Mouse (Mus musculus) heart, embryonic 16.5 days (tissue): ENCODE measurements at regions not wholly inside any gene's neighbourhood (a gene's known extent, or its start where the extent isn't known, plus 50 kb on each side); places are given as distances from the start of the nearest gene placed in this dataset.
A peak's percentile ranks its signal among the peaks of the same experiment; 100 is the strongest.

Source experiments
- ATAC-seq: fragments of 200-750 bp; cut with Nextera tagmentation; replicated peaks from 2 replicates; pipeline ENCODE4 v1.8.0; 2017; ENCODE audit warnings: moderate number of reproducible peaks; ENCODE audit not compliant: insufficient read depth, low FRiP score; ENCODE audit errors: extremely low read depth
- H3K27ac ChIP-seq: fragments of 300-500 bp; sonication (generic); 2 replicates; pipeline ENCODE4 v1.5.1; 2014; ENCODE audit warnings: mild to moderate bottlenecking, low read length, control low read depth, moderate library complexity
- H3K27me3 ChIP-seq: fragments of 300-500 bp; sonication (generic); 2 replicates; pipeline ENCODE4 v1.6.1; 2014; ENCODE audit warnings: low read length, mixed read lengths; ENCODE audit not compliant: control insufficient read depth, insufficient read depth
- H3K36me3 ChIP-seq: fragments of 300-500 bp; sonication (generic); 2 replicates; pipeline ENCODE4 v1.6.1; 2014; ENCODE audit not compliant: control insufficient read depth, insufficient read depth
- H3K4me1 ChIP-seq: fragments of 300-500 bp; sonication (generic); 2 replicates; pipeline ENCODE4 v1.6.1; 2014; ENCODE audit warnings: low read length, mixed read lengths; ENCODE audit not compliant: control insufficient read depth, insufficient read depth
- H3K4me2 ChIP-seq: fragments of 300-500 bp; sonication (generic); 2 replicates; pipeline ENCODE4 v1.6.1; 2014; ENCODE audit warnings: low read depth, mild to moderate bottlenecking, control low read depth, low read length
- H3K4me3 ChIP-seq: fragments of 300-500 bp; sonication (generic); 2 replicates; pipeline ENCODE4 v1.5.1; 2014; ENCODE audit warnings: mild to moderate bottlenecking, control low read depth, low read length
- H3K9ac ChIP-seq: fragments of 300-500 bp; sonication (generic); 2 replicates; pipeline ENCODE4 v1.6.1; 2014; ENCODE audit warnings: low read length, control low read depth
- H3K9me3 ChIP-seq: fragments of 300-500 bp; sonication (generic); replicated peaks from 2 replicates; pipeline ENCODE4 v1.6.1; 2016; ENCODE audit warnings: low read length; ENCODE audit not compliant: control insufficient read depth
- WGBS: fragments of 180-500 bp; shearing (Covaris S2); extraction: QIAGEN DNeasy Blood & Tissue Kit; methylation state at CpG from one replicate; pipeline ENCODE4 v1.1.7; 2014; 5-methylcytosine and 5-hydroxymethylcytosine counted together

- Histone ChIP-seq H3K27ac (no peak overlapping the region), H3K9ac (no peak overlapping the region), H3K4me2 (no peak overlapping the region), H3K4me1 (no peaks in the 10 kb centered on the region), H3K36me3 (no peaks in the 10 kb centered on the region), H3K4me3 (no peak overlapping the region), H3K9me3 (no peaks in the 10 kb centered on the region; the same call in 1 of the 2 replicates), H3K27me3 (no peaks in the 10 kb centered on the region)
- 87% methylated on average over 10 of the region's 10 CpGs for WGBS
- ATAC-seq = no peak
Measured at GRCm38 (mm10) chr17:68149237-68149792, 124.3 kb upstream of the L3mbtl4 start.

GRCm38 (mm10) chr17:68152438-68153120 is 121.0 kb upstream of the L3mbtl4 start:
- no peak overlapping the region for H3K9ac ChIP-seq
- H3K27me3 ChIP-seq = no peaks in the 10 kb centered on the region
- H3K9me3 ChIP-seq = peaks cover 3% of the 10 kb centered on the region; the same call in 1 of the 2 replicates
- H3K27ac ChIP-seq = no peak overlapping the region
- 75% methylated on average over 11 of the region's 11 CpGs for WGBS
- no peaks in the 10 kb centered on the region for H3K36me3 ChIP-seq
- no peak overlapping the region for H3K4me3 ChIP-seq
- H3K4me2 ChIP-seq = no peak overlapping the region
- ATAC-seq = no peak
- H3K4me1 ChIP-seq = no peaks in the 10 kb centered on the region

DNA sequence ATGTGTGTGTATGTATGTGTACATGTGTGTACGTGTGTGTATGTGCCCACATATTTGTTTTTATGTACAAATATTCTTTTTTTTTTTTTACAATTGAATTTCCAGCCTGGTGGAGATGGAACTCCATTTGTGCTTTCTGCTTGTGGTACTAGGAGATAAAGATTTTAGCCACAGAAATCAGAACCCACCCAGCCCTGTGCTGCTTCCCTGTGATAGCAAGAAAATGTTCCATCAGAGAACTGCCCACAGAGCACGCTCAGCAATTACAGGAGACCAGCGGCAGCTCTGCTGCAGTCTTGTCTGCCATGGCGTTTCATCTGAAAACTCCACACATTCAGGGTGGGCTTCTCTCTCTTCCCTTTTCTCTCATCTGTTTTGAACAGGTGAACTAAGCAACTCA is 118.7 kb upstream of the L3mbtl4 start:
- H3K9me3 ChIP-seq = peaks cover 3% of the 10 kb centered on the region; the same call in 1 of the 2 replicates
- no peaks in the 10 kb centered on the region for H3K27me3 ChIP-seq
- H3K36me3 ChIP-seq = no peaks in the 10 kb centered on the region
- H3K9ac ChIP-seq = no peak overlapping the region
- no peak overlapping the region for H3K4me2 ChIP-seq
- 67% methylated on average over 4 of the region's 4 CpGs for WGBS
- no peak overlapping the region for H3K27ac ChIP-seq
- no peak overlapping the region for H3K4me3 ChIP-seq
- ATAC-seq = no peak
- no peaks in the 10 kb centered on the region for H3K4me1 ChIP-seq

- Histone ChIP-seq H3K36me3 (no peaks in the 10 kb centered on the region), H3K9ac (no peak overlapping the region), H3K27ac (peak overlapping the region; percentile 41), H3K27me3 (no peaks in the 10 kb centered on the region), H3K9me3 (peaks cover 3% of the 10 kb centered on the region; the same call in 1 of the 2 replicates), H3K4me2 (no peak overlapping the region), H3K4me1 (no peaks in the 10 kb centered on the region), H3K4me3 (no peak overlapping the region)
- WGBS = 54% methylated on average over 13 of the region's 13 CpGs
- ATAC-seq = peak; percentile 37; the same call in 1 of the 2 replicates
Measured at GRCm38 (mm10) chr17:68158172-68158651, 115.4 kb upstream of the L3mbtl4 start.

- 63% methylated on average over 2 of the region's 2 CpGs for WGBS
- H3K9ac ChIP-seq = no peak overlapping the region
- no peak overlapping the region for H3K4me3 ChIP-seq
- no peaks in the 10 kb centered on the region for H3K27me3 ChIP-seq
- no peak overlapping the region for H3K27ac ChIP-seq
- ATAC-seq = no peak
- H3K4me2 ChIP-seq = no peak overlapping the region
- H3K4me1 ChIP-seq = peaks cover 5% of the 10 kb centered on the region; the same call in 1 of the 2 replicates
- H3K36me3 ChIP-seq = no peaks in the 10 kb centered on the region
- peaks cover 3% of the 10 kb centered on the region; the same call in 1 of the 2 replicates for H3K9me3 ChIP-seq
Measured at GRCm38 (mm10) chr17:68161107-68161506, 112.5 kb upstream of the L3mbtl4 start.

- no peak; the same call in 1 of the 2 replicates for ATAC-seq
- WGBS = 53% methylated on average over 4 of the region's 4 CpGs
- Histone ChIP-seq H3K9ac (no peak overlapping the region), H3K9me3 (no peaks in the 10 kb centered on the region), H3K36me3 (no peaks in the 10 kb centered on the region), H3K4me1 (peaks cover 5% of the 10 kb centered on the region; the same call in 1 of the 2 replicates), H3K27ac (no peak overlapping the region; the same call in 1 of the 2 replicates), H3K4me2 (no peak overlapping the region), H3K27me3 (no peaks in the 10 kb centered on the region; the same call in 1 of the 2 replicates), H3K4me3 (no peak overlapping the region)
Measured at GRCm38 (mm10) chr17:68163545-68163944, 110.1 kb upstream of the L3mbtl4 start.

DNA sequence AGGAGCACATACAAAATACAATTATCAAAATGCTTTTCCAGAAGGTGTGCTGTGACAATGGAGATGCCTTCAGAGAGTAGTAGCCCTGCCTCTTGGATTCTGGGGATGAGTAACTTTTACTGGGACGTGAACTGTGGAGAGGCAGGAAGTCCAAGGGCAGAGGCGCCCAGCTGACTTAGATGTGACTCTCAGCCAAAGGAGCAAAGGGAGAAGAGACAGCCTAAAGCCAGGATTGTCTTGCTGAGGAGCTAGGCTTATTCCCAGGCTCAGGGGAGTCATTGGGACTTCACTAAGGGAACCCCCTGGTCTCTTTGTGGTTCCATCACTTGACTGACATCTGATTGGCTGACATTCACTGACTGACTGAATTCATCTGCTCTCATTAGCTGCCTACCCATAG is 108.9 kb upstream of the L3mbtl4 start:
- Histone ChIP-seq H3K27ac (peak overlapping the region; percentile 68), H3K9me3 (no peaks in the 10 kb centered on the region), H3K4me3 (no peak overlapping the region), H3K9ac (no peak overlapping the region), H3K4me2 (no peak overlapping the region; the same call in 1 of the 2 replicates), H3K27me3 (no peaks in the 10 kb centered on the region; the same call in 1 of the 2 replicates), H3K36me3 (no peaks in the 10 kb centered on the region), H3K4me1 (peaks cover 5% of the 10 kb centered on the region; the same call in 1 of the 2 replicates)
- ATAC-seq = no peak
- WGBS = 73% methylated on average over 2 of the region's 2 CpGs

DNA sequence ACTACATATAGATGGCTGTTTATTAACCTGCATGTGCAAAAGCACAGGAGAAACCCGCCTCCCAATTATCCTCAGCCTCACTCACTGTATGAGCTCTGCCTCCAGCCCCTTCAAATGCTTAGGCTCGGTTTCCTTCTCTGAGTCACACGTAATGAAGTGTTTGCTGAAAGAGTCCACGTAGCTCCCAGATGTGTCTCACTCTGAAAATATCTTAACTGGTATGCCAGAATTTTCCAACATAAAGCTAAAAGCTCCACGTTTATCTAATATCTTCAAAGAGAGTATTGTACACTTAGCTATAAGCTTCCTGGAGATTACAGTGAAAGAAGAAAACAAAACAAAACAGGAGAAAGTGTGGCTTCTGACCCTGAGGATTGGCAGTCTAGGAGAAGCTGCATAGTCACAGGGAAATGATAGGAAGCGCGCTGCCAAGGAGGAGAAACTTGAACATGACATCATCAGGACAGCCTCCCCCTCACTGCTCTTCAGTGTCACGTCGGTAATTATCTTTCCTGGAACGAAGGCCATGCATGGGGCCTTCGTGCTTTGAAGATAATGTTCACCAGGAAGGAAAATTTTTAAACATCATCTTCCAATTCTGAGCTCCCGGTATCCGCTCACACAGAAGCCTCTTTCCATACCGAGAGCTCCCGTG is 108.3 kb upstream of the L3mbtl4 start:
- WGBS = 26% methylated on average over 15 of the region's 15 CpGs

More for the DNA sequence above, 108.3 kb upstream of the L3mbtl4 start:
- Histone ChIP-seq H3K9me3 (no peaks in the 10 kb centered on the region), H3K4me2 (peak overlapping the region; percentile 42; the same call in 1 of the 2 replicates), H3K27me3 (no peaks in the 10 kb centered on the region; the same call in 1 of the 2 replicates), H3K36me3 (no peaks in the 10 kb centered on the region), H3K9ac (no peak overlapping the region), H3K4me1 (peaks cover 5% of the 10 kb centered on the region; the same call in 1 of the 2 replicates), H3K4me3 (peak overlapping the region; percentile 10), H3K27ac (peak overlapping the region; percentile 68)
- ATAC-seq = peak; percentile 78
